Mouse (Mus musculus): ENCODE data around the gene Cnnm3.
A peak's percentile ranks its signal among the peaks of the same experiment; 100 is the strongest.

DNA sequence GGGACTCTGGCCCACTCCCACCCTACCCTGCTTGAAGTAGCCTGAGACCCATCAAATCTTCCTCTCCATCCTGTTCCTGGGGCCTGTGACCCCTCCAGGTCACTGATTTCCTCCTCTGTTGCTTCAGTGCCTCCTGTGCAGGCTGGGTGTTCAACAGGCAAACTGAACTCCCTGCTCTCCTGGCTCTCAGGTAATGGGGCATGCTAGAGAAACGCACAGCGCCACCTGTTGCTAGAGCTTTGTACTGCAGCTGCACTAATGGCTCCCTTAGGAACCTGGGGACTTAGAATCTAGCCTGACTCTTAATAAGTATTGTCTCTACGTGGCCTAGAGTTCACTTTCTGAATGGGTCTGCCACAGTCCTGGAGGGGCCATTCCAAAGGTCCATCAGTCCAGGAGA is 10.4 kb upstream of the Cnnm3 start:
- TF ChIP-seq CTCF (IDR thresholded peaks at IDR 0.05; ENCODE audit: borderline replicate concordance, insufficient read depth, low read length) (peak; percentile 91; the same call in 1 of the 2 replicates), POLR2A (IDR thresholded peaks at IDR 0.05; ENCODE audit: low read depth, low read length) (no peak)
